Mouse (Mus musculus): ENCODE measurements around the gene Qdpr.

- TF ChIP-seq EP300 (IDR thresholded peaks at IDR 0.05; ENCODE audit: insufficient read depth, low read depth, low read length) (no peak), CTCF (IDR thresholded peaks at IDR 0.05; ENCODE audit: low read depth, low read length) (no peak)
Measured at GRCm38 (mm10) chr5:45472880-45473450, 22.9 kb upstream of the Qdpr start.
